Mouse (Mus musculus) MN1 (cell line): ENCODE measurements around the gene Otoa.

Experiments
- DNase-seq: peaks from one replicate; pipeline ENCODE4 v3.0.0-alpha.2; 2016; ENCODE audit warnings: low spot score

The Otoa gene

GRCm38 (mm10) chr7:121082949-121083513 is 1.6 kb downstream of the Otoa start:
- DNase-seq: no peak

GRCm38 (mm10) chr7:121084840-121085453 is 3.5 kb downstream of the Otoa start:
- no peak for DNase-seq

DNA sequence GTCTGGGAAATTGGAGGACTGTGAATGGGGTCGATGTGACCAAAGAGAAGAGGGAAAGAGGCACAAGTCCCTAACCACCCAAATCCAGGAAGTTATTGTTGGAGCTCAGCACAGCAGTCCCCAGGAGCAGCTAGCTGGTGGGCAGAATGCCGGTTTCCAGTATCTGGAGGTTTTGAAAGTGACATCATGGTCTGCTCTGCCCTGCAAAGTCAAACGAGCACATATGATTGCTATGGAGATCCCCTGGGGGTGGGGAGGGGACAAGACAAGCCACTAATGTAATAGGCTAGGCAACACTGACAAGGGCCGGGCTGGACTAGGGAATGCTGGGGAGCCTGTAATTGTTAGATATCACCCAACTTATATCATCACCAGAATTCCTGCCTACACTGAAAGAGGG is 4.0 kb downstream of the Otoa start:
- peak; percentile 75 for DNase-seq

- no peak for DNase-seq
These were observed 7.3 kb downstream of the Otoa start for GRCm38 (mm10) chr7:121088745-121089144.

DNA sequence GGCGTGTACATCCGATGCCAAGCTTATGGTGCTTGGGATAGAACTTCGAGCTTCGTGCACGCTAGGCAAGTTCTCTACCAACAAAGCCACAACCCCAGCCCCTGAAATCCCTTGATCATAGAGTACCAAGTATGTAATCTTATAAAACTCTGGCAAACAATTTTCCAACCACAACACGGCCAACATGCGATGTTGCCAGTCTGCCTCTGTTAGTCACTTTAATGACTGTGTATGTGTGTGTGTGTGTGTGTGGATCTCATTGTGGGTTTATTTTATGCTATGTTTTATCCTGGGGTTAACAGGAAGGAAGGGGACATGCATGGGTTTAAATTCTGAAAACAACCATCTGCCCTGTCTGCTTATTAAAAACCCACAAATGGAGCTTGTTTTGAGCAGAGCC is 9.3 kb downstream of the Otoa start:
- no peak for DNase-seq

- no peak for DNase-seq
These were observed 11.6 kb downstream of the Otoa start for GRCm38 (mm10) chr7:121093026-121093425.

- DNase-seq: no peak
These were observed 17.4 kb downstream of the Otoa start for GRCm38 (mm10) chr7:121098614-121099389.

DNA sequence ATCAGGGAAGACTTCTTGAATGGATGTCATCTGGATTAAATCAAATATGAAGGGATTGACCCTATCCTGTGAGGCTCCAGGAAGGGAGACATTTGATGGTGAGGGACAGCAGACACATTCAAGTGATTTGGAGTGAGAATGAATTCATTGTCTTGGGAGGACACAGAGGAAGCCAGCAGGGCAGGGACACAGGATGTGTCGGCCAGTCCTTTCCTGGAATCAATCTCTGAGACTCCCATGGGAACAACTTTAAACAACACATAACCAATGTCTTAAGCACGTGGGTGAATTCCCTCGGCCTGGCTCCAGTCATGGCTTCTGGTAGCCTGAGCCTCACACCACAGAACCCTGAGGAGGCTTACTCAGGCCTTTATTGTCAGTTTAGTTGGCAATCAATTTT is 26.4 kb downstream of the Otoa start:
- peak; percentile 53 for DNase-seq

DNA sequence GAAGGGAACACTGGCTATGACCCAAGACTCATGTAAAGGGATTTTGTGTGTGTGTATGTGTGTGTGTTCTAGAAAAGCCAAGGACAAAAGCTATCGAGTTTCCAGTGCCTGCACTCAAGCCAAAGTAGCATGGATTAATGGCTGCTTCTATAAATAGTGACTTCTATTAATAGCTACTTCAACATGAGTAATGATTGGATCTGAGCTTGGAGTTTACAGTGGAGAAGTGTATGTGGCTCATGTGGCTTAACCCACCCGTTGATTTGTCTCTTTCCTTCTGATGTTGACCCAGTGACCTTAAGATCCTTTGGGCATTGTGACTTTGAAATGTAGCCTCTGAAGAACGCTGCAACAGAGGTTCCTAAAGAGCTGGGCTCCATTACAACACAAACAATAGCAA is 29.9 kb downstream of the Otoa start:
- DNase-seq: no peak

- no peak for DNase-seq
These were observed 30.3 kb downstream of the Otoa start for GRCm38 (mm10) chr7:121111762-121112161.

- peak; percentile 86 for DNase-seq
These were observed 38.8 kb downstream of the Otoa start for GRCm38 (mm10) chr7:121120143-121120818.

DNA sequence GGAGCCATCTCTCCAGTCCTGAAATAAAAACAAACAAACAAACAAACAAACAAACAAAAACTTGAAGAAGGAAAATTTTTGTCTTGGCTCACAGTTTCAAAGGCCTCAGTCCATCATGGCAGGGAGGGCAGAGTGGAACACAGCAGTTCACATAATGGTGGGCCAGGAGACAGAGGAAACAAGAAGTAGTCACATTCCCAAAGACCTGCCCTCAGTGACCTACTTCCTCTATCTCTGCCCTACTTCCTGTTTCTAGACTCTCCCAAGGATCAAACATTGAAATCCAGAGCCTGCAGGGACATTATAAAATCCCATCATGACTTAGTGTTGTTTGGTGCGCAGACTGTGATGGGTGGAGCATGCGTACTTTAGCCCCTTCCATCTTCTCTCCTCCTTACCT is 49.4 kb downstream of the Otoa start:
- DNase-seq: no peak

DNA sequence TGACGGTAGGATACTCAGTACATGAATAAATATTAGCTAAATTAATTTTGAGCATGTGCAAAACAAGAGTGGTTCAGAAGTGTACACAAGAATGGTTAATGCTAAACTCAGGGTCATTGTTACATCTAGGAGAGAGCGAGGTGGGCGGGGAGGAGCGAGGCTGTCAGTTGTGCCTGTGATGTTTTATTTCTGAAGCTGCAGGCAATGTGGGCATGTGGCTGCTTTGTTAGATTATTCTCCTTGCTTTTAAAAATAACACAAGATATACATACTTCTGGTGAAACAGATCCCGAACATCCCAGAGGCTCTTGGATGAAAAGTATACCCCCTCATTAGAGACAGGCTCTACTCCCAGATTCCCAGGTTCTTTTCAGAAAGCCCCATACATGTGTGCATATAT is 59.8 kb downstream of the Otoa start:
- DNase-seq: no peak

DNA sequence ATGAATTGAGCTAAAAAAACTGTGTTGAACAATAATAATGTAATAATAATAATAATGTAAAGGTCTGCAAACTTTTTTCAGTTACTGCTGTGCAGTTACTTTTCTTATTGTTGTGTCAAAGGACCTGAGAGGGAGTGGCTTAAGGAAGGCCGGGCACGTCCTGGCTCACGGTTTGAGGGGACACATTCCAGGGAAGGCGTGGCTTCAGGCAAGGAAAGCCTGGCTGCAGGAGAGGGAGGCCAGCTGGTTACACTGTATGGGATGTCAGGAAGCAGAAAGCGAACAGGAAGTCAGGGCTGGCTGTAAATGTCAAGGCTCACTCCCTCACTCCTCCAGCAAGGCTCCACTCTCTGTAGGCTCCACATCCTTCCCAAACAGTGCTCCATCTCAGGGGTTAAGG is 69.2 kb downstream of the Otoa start:
- DNase-seq: no peak

- DNase-seq: peak; percentile 21
These were observed 70.7 kb downstream of the Otoa start for GRCm38 (mm10) chr7:121152186-121152585.

DNA sequence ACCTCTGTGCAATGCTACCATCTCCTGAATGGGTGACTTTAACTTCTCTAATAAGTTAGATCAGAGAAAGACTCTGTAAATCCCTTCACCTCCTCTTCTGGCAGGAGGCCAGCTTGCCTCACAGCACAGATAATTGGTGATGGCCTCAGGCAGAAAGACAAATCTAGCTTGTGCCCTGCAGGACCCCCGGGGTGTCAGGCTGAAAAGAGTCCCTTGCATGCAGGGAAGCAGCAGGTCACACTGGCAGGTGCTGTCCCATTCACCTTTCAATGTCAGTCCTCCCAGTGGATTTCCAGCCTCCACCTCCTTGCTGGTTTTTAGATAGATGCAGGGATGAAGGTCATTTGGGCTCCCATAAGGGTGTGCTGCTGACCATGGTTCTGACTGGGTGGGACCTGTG is 84.2 kb downstream of the Otoa start:
- DNase-seq: peak; percentile 34

GRCm38 (mm10) chr7:121171888-121172287 is 90.4 kb downstream of the Otoa start:
- DNase-seq: no peak

GRCm38 (mm10) chr7:121187201-121187786 is 105.8 kb downstream of the Otoa start:
- no peak for DNase-seq

DNA sequence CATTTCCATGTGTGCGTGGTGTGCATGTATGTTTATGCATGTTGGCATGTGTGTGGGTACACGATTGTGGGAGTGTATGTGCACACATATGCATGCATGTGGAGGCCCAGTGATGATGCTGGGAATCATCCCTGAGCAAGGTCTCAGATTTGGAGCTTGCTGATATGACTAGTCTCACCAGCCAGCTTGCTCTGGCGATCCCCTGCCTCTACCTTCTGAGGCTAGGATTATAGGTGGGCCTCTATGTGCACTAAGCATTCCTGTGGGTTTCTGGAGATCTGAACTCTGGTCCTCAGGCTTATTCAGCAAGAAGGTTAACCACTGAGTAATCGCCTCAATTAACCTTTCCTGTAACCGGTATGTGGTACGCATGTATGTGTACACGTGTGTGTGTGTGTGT is 107.5 kb downstream of the Otoa start:
- DNase-seq: no peak

GRCm38 (mm10) chr7:121198933-121199332 is 117.5 kb downstream of the Otoa start:
- DNase-seq: peak; percentile 36

DNA sequence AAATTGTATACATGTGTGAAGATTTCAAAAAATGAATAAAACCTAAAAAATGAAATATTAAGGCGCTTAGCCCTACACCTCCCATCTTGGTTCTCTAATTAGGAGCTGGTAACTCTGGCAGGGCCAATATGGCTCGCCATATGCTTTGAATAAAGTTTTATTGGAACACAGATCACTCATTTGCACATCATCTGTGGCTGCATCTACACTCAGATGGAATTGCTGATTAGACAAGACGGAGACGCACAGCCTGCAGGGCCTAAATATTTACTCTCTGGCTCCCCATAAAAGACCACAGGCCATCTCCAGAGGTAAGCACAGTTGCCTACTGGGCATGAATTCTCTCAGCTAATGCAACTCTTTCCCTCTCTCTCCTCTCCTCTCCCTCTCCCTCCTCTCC is 130.4 kb downstream of the Otoa start:
- DNase-seq: no peak
